Mouse (Mus musculus): ENCODE measurements at regions not wholly inside any gene's neighbourhood (a gene's known extent, or its start where the extent isn't known, plus 50 kb on each side); places are given as distances from the start of the nearest gene placed in this dataset.

GRCm38 (mm10) chr10:51153484-51153985 is 259.0 kb downstream of the Sim1 start:
- DNase-seq (ENCODE audit: extremely low read depth): no peak
- H3K9ac ChIP-seq (ENCODE audit: insufficient read depth, low read depth): no peak overlapping the region
- no peak overlapping the region for H3K4me3 ChIP-seq (replicated peaks in 1 of 3; ENCODE audit: low read depth in 2 of 3, low read length in 2 of 3, poor library complexity in 1 of 3)
- dilution Hi-C loops (cut with MboI; ENCODE audit: extremely low pct_ligation_motif_present, extremely low pct_unique_long_range_greater_than_20kb, low sequenced_read_pairs): no loop called here
- H3K79me2 ChIP-seq (replicated peaks; ENCODE audit: control insufficient read depth, extremely low read depth, insufficient read depth, poor library complexity, severe bottlenecking): no peaks in the 10 kb centered on the region
- H3K9me3 ChIP-seq (replicated peaks; ENCODE audit: low read length): no peaks in the 10 kb centered on the region
- H3K4me1 ChIP-seq (ENCODE audit: control insufficient read depth in 1 of 2, insufficient read depth in 2 of 2): no peaks in the 10 kb centered on the region
- no peaks in the 10 kb centered on the region for H3K36me3 ChIP-seq (replicated peaks in 1 of 2; ENCODE audit: control insufficient read depth in 1 of 2, insufficient read depth in 1 of 2, low read length in 1 of 2)
- H3K27me3 ChIP-seq (replicated peaks): no peaks in the 10 kb centered on the region
- no peak overlapping the region for H3K27ac ChIP-seq (ENCODE audit: insufficient read depth, low read depth)
- no peak overlapping the region for H3K4me2 ChIP-seq (ENCODE audit: insufficient read depth, low read depth, poor library complexity, severe bottlenecking)
- in situ Hi-C loops (cut with MboI; ENCODE audit: low pct_ligation_motif_present, low pct_unique_long_range_greater_than_20kb, low sequenced_read_pairs): no loop called here
- TF ChIP-seq EP300 (IDR thresholded peaks at IDR 0.05; ENCODE audit: low read length) (no peak), IRF4 (IDR thresholded peaks at IDR 0.05; ENCODE audit: low read depth, low read length) (no peak), MAFK (IDR thresholded peaks at IDR 0.05; ENCODE audit: insufficient replicate concordance, low read length) (no peak), ELF1 (IDR thresholded peaks at IDR 0.05; ENCODE audit: low read depth, low read length) (no peak), KAT2A (IDR thresholded peaks at IDR 0.05; ENCODE audit: insufficient replicate concordance, low read length) (no peak), ZC3H11A (IDR thresholded peaks at IDR 0.05; ENCODE audit: low read depth, low read length) (no peak), USF2 (conservative IDR thresholded peaks at IDR 0.05; ENCODE audit: low read depth, low read length) (no peak), NELFE (IDR thresholded peaks at IDR 0.05; ENCODE audit: low read depth, low read length) (no peak), CHD1 (IDR thresholded peaks at IDR 0.05; ENCODE audit: low read depth, low read length) (no peak), TBP (conservative IDR thresholded peaks at IDR 0.05; ENCODE audit: low read depth, low read length) (no peak)

- no peaks in the 10 kb centered on the region for H3K79me2 ChIP-seq (replicated peaks; ENCODE audit: control insufficient read depth, extremely low read depth, insufficient read depth, poor library complexity, severe bottlenecking)
- H3K4me3 ChIP-seq (replicated peaks in 1 of 3; ENCODE audit: low read depth in 2 of 3, low read length in 2 of 3, poor library complexity in 1 of 3): no peak overlapping the region
- no peaks in the 10 kb centered on the region for H3K4me1 ChIP-seq (ENCODE audit: control insufficient read depth in 1 of 2, insufficient read depth in 2 of 2)
- no peak overlapping the region for H3K4me2 ChIP-seq (ENCODE audit: insufficient read depth, low read depth, poor library complexity, severe bottlenecking)
- dilution Hi-C loops (cut with MboI; ENCODE audit: extremely low pct_ligation_motif_present, extremely low pct_unique_long_range_greater_than_20kb, low sequenced_read_pairs): no loop called here
- no peaks in the 10 kb centered on the region for H3K27me3 ChIP-seq (replicated peaks)
- no peak for TF ChIP-seq MEF2A (IDR thresholded peaks at IDR 0.05; ENCODE audit: borderline replicate concordance, low read depth, low read length)
- no peak for TF ChIP-seq UBTF (IDR thresholded peaks at IDR 0.05; ENCODE audit: low read depth, low read length)
- TF ChIP-seq MAX (IDR thresholded peaks at IDR 0.05; ENCODE audit: low read length): no peak
- no peak for TF ChIP-seq USF1 (IDR thresholded peaks at IDR 0.05; ENCODE audit: low read depth, low read length)
- TF ChIP-seq MYC (IDR thresholded peaks at IDR 0.05; ENCODE audit: low read depth, low read length): no peak
- no peak for TF ChIP-seq POLR2A (IDR thresholded peaks at IDR 0.05; ENCODE audit: low read depth, low read length)
- TF ChIP-seq JUN (IDR thresholded peaks at IDR 0.05; ENCODE audit: insufficient read depth, low read depth, low read length): no peak
- no peak for TF ChIP-seq TCF12 (IDR thresholded peaks at IDR 0.05; ENCODE audit: low read depth, low read length)
- no peak for TF ChIP-seq MAZ (IDR thresholded peaks at IDR 0.05; ENCODE audit: low read depth, low read length)
- no peak for TF ChIP-seq HCFC1 (IDR thresholded peaks at IDR 0.05; ENCODE audit: low read depth, low read length)
- no peak for TF ChIP-seq ETS1 (conservative IDR thresholded peaks at IDR 0.05; ENCODE audit: low read depth, low read length)
- no peak for TF ChIP-seq CHD1 (IDR thresholded peaks at IDR 0.05; ENCODE audit: low read depth, low read length)
- TF ChIP-seq NELFE (IDR thresholded peaks at IDR 0.05; ENCODE audit: low read depth, low read length): no peak
- TF ChIP-seq NRF1 (IDR thresholded peaks at IDR 0.05; ENCODE audit: low read depth, low read length): no peak
- no peak for TF ChIP-seq GABPA (IDR thresholded peaks at IDR 0.05; ENCODE audit: insufficient replicate concordance, low read depth, low read length)
- TF ChIP-seq PAX5 (IDR thresholded peaks at IDR 0.05; ENCODE audit: low read length): no peak
- no peak for TF ChIP-seq ZMIZ1 (IDR thresholded peaks at IDR 0.05; ENCODE audit: low read depth, low read length)
- H3K9ac ChIP-seq (ENCODE audit: insufficient read depth, low read depth): no peak overlapping the region
- H3K36me3 ChIP-seq (replicated peaks in 1 of 2; ENCODE audit: control insufficient read depth in 1 of 2, insufficient read depth in 1 of 2, low read length in 1 of 2): no peaks in the 10 kb centered on the region
- H3K9me3 ChIP-seq (replicated peaks; ENCODE audit: low read length): no peaks in the 10 kb centered on the region
- in situ Hi-C loops (cut with MboI; ENCODE audit: low pct_ligation_motif_present, low pct_unique_long_range_greater_than_20kb, low sequenced_read_pairs): no loop called here
- H3K27ac ChIP-seq (ENCODE audit: insufficient read depth, low read depth): no peak overlapping the region
- DNase-seq (ENCODE audit: extremely low read depth): no peak
Measured at GRCm38 (mm10) chr10:51154016-51154415, 259.5 kb downstream of the Sim1 start.
